Mouse (Mus musculus): ENCODE measurements around the gene Nell2.
"Not testable (repeated sequence)": the region's sequence is repeated elsewhere in the genome, so short reads cannot be mapped to it uniquely, and the experiment has no call there.

Nell2 gene

DNA sequence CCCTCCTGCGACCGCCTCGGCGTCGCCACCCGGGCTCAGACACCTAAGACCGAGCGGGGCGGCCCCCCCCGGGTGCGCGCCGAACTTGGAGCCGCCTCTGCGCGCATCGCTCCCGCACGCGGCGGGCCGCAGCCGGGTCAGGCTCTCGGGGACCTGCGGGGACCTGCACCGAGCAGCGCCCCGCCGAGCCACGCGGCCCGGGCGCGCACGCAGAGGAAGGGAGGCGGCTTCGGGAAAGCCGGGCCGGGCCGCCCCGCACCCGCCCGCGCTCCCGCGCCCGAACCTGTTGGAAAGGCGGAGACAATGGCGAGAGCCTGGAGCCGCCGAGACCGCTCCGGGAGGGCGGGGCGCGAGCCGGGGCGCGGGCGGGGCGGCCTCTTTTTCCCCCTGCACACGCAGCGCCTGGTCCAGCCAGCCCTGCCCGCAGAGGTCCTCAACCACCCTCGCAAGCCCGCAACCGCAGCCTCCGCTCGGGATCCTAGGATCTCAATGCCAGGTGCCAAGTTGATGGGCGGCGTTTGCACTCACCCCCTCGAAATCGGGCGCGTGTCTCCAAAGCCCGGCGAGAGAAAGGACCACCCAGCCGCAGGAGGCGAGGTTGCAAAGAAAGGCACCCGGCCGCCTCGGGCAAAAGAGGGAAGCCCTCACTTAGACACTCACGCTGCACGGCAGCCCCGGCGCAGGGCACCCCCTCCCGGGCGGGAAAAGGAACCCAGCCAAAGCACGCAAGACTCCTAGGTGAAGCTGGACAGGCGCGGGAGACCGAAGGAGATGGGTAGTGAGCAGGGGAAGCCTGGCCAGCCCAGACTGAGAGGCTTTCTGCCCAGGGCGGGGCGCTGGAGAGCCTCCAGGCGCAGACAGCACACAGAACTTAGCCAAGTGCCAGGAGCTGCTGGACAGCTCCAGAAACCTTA, at the start of gene Nell2:
Nell2 (minus strand) TSS at position 612 of the 914 bp plus-strand sequence.
- DNase-seq (ENCODE audit: low spot score), result peak; percentile 57

- peak; percentile 72 for DNase-seq (ENCODE audit: low spot score)
Measured at GRCm38 (mm10) chr15:95574661-95575060, 46.3 kb upstream of the Nell2 start.

GRCm38 (mm10) chr15:95569606-95570005, 41.2 kb upstream of the Nell2 start:
- DNase-seq (ENCODE audit: low spot score), result no peak

GRCm38 (mm10) chr15:95565160-95565559, 36.8 kb upstream of the Nell2 start:
- no peak for DNase-seq (ENCODE audit: low spot score)

DNA sequence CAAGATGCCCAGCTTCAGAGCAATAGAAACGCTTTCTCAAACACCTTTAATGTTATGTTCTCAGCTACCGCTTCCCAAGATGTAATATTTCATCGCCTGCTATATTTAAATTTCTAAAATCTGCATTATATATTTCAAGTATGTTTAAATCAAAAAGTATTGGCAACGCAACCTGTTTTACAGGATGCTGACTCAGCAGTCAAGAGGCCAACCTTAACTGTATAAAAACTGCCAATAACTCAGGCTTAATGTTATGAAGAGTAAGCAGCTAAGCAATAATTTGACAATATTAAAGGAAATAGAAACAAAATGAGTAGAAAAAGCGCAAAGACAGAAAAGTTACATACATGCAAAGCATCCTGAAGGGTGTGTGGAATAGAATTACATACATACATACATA, 32.9 kb upstream of the Nell2 start:
- DNase-seq (ENCODE audit: low spot score), result no peak

GRCm38 (mm10) chr15:95550011-95550410, 21.7 kb upstream of the Nell2 start:
- DNase-seq (ENCODE audit: low spot score), result no peak

DNA sequence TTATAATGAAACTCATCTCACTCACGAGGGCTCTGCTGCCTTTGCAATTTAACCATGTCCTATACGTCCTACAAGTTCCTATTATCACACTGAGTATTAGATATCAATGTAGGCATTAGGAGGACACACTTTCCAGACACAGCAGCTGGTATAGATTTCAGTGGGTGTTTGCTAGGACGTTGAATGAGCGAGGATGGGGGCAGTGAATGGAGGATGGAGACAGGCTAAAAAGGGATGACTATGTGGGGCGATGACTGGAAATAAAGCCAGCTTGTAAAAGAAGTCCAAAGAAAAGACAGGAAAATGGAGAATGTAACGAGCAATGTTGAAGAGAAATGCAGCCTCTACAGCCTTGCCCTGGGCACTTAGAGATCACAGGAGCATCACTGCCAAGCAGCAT, 14.3 kb upstream of the Nell2 start:
- no peak for DNase-seq (ENCODE audit: low spot score)

GRCm38 (mm10) chr15:95536724-95537123, 8.4 kb upstream of the Nell2 start:
- peak; percentile 44 for DNase-seq (ENCODE audit: low spot score)

- DNase-seq (ENCODE audit: low spot score), result peak; percentile 83
Measured at GRCm38 (mm10) chr15:95536230-95536629, 7.9 kb upstream of the Nell2 start.

- no peak for DNase-seq (ENCODE audit: low spot score)
Measured at GRCm38 (mm10) chr15:95534644-95535043, 6.3 kb upstream of the Nell2 start.

GRCm38 (mm10) chr15:95527461-95527947, 855 bp downstream of the Nell2 start:
- no peak for DNase-seq (ENCODE audit: low spot score)

DNA sequence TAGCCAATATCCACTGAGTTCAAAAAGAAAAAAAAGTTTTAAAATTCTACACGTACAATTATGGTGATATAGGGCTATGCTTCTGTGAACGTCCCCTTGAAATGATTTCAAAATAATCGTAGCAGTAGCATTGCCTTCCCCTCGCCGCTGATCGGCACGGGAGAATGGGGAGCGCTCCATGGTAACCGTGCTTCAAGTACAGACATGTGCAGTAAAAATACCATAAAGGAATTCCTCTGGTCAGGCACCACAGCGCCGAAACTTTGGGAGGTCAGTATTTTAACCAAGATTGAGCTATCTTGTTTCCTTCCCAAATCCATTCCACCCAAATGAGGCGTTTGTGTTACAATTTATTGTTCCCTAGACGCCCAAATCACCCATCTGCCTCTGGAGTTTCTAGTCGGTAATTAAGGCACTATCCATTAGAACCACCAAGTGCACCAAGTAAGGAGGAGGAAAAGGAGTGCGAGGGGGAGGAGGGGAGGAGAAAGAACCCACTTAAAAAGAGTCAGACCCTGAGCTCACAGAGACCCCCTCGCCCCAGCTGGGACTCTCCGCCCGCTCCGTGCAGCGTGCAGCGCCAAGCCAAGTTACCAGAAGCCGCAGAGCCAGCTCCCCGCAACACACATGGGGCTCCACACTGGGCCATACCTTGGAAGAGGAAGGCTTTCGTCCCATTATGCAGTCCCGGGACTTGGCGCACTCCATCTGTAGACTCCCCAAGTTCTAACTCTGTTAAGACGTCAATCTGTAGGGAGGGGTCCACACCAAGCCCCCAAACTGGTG, 1.5 kb downstream of the Nell2 start:
- DNase-seq (ENCODE audit: low spot score), result no peak

DNA sequence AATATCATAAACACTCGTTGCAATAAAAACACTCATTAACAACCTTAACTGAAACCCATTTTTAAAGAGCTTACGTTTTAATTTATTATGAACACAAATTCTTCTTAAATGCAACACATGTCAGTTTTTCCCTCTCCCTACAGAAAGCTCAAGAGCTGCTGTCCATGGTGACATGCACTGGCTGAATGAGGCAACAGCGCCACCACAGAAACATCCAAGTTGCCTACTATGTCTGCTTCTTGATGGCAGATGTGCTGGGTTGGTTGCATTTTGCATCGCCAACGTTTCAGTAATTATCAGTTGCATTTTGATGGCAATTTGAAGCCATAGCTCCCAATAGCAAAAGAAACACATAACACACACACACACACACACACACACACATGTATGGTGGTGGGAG, 2.4 kb downstream of the Nell2 start:
- peak; percentile 69 for DNase-seq (ENCODE audit: low spot score)

DNA sequence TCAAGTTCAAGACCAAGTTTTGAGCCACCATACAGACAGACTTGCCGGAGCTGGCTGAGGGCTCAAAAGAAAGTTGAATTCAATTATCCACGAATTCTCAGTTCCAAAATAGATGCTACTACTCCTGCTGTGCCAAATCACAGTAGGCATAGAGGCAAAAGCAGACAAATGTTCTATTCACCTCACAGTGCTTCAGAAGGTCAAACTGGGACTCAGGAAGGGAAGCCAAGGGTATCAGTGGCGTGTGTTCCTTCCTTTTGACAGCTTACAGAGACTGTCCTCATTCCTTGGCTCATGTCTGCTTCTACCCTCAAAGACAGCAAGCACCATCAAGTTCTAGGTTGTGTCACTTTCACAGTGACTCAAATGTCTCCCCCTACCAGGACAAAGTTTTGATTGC, 10.2 kb downstream of the Nell2 start:
- DNase-seq (ENCODE audit: low spot score), result no peak

- DNase-seq (ENCODE audit: low spot score), result not testable (repeated sequence)
Measured at GRCm38 (mm10) chr15:95513306-95513705, 15.1 kb downstream of the Nell2 start.

GRCm38 (mm10) chr15:95495666-95496065, 32.7 kb downstream of the Nell2 start:
- DNase-seq (ENCODE audit: low spot score), result no peak

DNA sequence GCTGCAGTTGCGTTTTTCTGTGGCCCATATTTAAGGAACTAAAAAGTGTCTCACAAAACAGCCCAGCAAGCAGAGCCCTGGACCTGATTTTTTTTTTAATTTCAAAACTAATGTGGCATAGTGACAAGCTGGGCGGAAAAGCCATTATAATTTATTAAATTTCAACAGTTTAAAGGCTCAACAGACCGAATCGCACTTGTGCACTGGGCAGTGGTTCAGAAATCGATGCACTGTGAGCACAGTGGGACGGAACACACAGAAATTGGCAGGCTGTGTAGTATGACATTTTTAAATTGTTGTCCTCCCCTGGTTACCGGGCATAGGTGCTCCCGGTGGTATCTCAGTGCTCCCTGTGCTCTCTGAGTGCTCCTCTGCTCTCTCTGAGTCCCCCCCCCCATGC, 33.2 kb downstream of the Nell2 start:
- DNase-seq (ENCODE audit: low spot score), result peak; percentile 35

DNA sequence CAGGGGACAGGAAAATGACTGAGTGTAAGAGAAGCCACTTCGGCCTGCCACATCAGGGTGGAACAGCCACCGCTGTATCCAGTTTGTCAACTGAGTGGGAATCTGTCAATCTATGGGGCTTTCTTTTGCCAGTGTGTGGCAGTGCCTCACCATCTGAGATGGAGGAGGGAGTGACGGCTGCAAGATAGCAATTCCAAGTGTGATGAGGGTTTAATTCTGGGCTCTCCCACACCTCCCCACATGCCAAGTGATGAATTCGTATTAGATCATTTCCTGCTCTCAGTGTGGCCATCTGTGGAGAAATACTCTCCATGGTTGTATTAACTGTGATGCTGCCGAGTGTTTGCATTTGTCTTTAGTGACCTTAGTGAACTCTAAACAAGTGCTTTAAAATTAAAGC, 36.2 kb downstream of the Nell2 start:
- peak; percentile 70 for DNase-seq (ENCODE audit: low spot score)

DNA sequence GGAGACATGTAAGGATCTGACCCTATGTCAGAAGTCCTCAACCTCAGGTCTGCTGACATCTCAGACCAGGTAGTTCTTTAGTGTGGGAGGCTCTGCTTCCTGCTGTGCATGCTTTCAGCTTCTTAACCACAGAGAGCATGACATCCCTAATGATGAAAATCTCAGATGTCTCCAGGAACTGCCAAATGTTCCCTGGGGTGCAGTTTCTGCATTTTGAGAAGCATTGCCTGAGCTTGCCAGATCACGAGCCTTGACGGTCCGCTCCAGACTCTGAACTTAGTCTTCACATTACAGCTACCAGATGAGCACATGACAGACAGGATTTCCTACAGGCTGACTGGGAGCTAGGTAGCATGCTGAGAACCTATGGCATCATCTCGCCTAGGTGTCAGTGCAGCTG, 39.2 kb downstream of the Nell2 start:
- no peak for DNase-seq (ENCODE audit: low spot score)

- peak; percentile 75 for DNase-seq (ENCODE audit: low spot score)
Measured at GRCm38 (mm10) chr15:95487961-95488360, 40.4 kb downstream of the Nell2 start.

- no peak for DNase-seq (ENCODE audit: low spot score)
Measured at GRCm38 (mm10) chr15:95482002-95482401, 46.4 kb downstream of the Nell2 start.

- DNase-seq (ENCODE audit: low spot score), result no peak
Measured at GRCm38 (mm10) chr15:95481585-95481984, 46.8 kb downstream of the Nell2 start.

- DNase-seq (ENCODE audit: low spot score), result no peak
Measured at GRCm38 (mm10) chr15:95476440-95476839, 51.9 kb downstream of the Nell2 start.
